Mouse (Mus musculus) c-Kit-positive CD71-positive TER-119-positive erythroid progenitor cells, embryonic 14.5 days (primary cell): ENCODE data around the gene Prdm13.

Experiments
- DNase-seq: peaks from one replicate; pipeline ENCODE4 v3.0.0-alpha.2; 2013; ENCODE audit warnings: low spot score

Prdm13 gene

DNA sequence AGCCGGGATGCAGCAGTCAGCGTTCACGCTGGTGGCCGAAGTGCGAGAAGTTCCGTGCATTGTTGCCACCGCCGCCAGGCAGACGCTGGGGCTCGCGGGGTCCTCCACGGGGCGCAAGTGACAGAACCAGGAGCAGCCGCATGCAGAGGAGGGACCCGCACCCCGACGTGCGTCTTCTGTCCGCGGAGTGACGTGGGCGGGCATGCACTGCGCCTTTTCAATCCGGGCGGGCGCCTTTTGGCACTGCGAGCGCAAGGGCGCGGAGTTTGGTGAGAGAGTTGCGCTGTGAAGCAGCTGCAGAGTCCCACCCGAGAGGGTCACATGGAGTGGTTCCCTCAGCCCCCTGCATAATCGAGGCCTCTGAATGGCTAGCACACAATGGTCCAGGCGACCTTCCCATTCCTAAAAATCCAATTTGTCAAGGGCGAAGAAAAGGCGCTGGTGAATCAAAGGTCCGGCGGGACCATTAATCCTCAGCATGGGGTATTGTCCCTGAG, at the start of gene Prdm13:
TSS of gene Prdm13 (minus strand) at position 369 of the 497 bp plus-strand sequence.
- no peak for DNase-seq

DNA sequence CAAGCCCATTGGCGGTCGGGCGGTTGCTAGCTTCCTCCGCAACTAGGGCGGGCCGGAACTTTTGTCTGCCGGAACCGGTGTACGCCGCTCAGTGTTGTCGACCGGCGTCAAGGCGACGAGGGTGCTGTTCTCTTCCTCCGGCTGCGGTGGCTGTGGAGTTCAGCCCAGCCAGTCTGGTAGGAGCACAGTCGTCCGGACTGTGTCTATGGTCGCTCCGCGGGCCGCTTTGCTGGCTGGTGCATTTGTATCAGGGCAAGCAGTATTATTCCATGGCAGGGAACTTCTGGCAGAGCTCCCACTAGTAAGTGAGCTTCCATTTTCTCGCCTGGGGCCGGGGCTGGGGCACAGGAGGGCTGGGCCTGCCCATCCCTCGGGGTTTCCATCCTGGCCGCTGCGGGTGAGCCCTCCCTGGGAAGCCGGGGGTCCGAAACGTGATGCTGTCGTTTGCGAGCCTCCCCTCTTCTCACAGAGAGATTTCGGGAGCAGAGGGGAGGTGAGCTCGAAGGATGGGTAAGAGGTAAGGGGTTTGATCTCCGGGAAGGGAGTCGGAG, 41.9 kb upstream of the Prdm13 start, which contains the start of gene Ccnc:
TSS of gene Ccnc (plus strand) at position 87 of the 551 bp plus-strand sequence.
- peak; percentile 94 for DNase-seq

DNA sequence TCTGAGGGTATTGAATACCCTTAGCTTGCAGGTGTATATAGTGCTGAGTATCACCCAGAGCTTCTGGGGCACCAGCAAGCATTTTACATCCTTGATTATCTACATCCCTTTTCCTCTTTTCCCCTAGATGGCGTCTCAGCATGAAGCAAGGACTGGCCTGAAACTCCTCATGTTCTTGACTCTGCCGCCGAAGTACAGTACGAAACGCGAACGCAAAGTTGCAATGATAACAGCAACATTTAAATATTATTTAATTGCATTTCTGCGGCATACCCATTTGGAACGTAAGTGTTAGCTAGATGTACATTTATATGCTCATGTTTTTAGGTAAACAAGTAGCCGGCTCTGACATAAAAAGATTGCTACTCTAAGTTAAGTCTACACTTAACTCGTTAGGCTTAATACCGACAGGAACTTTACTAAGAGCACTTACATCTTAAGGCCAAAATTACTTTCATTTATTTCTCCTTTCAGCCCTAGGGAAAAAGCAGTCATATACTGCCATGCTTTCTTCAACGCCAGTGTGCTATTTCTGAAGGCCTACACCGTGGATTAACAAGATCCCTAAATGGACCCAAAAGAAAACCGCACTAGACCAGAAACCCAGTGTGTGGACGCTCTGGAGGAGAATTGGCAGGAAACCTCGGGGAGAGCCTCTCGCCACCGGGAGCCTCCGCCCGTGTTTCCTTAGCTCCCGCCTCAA, 41.3 kb upstream of the Prdm13 start:
- peak; percentile 71 for DNase-seq

DNA sequence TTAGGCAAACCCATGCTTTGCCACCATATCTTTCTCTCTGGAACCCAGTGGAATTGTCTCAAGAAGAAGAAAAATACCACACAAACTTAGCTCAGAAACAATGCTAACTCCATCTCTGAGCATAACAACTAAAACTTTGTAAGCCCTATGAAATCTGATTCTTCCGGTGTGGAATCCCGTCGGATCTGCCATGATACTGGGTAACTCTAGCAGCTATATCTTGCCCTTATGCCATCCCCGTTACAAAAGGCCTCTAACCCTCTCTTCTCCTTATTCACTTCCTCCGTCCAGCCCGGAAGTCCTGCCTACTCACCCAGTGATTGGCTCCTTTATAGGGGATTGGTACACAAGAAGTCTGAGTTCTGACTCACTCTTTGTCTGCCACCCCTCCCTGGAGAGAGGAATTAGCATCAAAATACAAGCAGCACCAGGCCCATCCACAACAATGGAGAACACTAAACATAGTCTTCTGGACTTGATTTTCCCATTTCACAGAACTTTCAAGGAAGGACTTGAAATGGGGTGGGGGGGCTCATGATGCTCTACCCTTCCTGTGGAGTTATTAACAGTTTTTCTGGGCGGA, 37.1 kb upstream of the Prdm13 start:
- DNase-seq = no peak

DNA sequence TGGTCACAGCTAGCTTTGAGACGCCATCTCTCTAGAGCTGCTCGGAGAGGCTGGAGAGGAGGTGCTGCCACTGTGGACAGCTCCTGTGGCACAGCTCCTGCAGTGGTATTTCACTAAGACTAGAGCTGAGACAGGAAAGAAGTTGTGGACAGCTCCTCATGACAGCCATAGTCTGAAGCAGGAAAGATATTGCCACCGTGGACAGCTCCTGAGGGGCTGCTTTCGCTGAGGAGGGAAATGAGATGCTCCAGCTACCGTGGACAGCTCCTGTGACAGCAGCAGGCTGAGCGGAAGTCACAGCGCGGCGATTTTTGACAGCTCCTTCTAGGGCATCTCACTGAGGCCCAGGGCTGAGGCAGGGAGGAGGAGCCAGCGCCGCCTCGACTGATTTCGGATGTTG, 26.4 kb upstream of the Prdm13 start:
- DNase-seq = peak; percentile 41

DNA sequence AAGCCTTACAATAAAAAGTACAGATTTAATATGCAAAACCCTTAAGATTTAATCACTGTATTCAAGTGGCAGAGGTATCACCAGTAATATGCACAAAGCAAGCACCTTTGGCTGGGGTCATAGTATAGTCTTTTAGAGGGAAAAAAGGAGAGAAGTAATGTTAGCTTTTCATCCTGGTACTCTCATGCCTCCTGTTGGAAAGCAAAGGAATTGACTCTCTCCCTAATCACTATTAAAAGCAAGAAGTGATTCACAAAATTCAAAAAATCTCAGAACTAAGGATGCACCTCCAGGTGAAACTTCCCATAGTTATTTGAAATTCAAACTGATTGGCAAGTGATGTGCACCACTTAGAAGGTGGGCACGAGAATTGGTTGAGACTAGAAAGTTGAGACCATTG, 19.3 kb upstream of the Prdm13 start:
- DNase-seq = no peak

DNA sequence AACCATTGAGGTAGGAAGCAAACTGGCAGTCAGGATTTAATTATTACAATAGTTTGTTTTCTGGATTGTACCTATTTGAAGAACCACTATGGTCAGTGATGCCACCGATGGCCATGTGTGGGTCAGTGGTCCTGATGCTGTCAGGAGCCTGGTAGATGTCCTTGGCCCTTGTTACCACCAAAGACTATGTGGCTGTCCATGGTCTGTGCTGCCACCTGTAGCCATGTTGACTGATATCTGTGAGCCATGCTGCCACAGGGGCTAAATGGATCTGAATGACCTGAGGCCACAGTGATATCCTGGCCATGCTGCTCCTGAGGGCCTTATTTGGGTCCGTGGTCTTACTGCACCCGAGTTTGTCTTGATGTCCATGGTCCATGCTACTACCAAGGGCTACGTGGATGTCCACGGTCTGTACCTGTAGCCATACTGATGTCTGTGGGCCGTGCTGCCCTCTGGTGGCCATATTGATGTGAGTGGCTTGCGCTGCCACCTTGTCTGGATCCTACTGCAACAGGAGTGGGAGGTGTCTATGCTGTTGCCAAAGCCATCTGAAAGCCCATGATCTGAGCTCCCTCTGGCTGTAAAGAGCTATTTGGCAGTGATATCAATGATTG, 10.0 kb upstream of the Prdm13 start:
- peak; percentile 47 for DNase-seq

DNA sequence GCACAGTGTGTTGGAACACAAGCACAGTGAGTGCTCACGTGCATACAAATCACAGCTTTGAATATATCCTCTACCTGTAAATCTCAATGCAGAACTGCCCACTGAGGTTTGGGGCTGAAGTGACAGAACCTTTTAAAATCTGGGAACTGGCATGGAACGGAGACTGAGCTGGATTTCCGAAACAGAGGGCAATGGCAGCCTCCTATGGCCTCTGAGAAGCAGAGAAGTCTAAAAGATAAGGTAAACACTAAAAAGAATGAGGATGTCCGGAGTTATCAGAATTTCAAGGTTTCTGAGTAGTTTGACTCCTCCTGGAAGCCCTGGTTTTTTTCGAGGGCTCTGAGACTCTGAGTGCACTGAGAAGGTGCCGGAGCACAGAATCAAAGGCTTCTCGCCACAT, 4.5 kb upstream of the Prdm13 start:
- no peak for DNase-seq

DNA sequence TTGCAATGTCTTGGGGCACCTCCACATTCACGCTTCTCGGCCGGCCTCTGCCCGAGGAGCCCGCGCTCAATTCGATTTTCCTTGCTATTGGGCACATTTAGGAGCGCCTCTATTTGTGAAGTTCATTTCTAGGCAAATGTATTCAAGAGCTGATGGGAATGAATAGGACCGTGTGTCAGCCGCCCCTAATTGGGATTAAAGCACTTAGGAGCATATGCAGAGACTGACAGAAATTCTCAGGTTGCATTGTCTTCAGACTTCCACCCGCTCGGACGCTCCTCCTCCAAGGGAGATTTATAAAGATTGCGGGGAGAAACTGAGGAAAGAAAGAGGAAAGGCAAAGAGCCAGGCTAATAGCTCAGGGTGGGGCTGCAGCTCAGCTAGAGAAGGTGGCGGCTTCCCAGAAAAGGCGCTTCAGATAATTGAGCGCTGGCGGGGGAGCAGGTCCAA, 3.8 kb upstream of the Prdm13 start:
- no peak for DNase-seq

DNA sequence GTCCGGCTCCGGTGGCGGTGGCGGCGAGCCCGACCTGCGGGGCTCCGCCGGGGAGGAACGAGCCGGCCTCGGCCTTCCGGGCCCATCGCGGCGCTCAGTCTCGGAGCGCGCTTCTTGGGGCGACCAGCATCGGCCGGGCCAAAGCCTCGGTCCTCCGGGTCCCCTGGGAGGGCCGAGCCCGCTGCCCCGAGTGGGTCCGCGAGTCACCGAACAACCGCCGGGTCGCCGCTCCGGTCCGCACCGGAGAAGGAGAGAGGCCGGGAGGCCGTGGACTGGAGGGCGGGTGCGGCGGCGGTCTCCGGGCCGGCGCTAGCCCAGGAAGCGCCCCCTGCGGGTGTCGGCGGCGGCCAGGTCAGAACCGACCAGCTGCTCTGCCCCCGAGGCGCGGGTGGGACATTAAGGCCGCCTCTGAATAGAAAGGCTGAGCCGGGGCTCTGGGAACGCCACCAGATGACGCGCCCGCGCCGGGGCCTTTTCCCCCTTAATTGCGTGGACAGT, 3.0 kb upstream of the Prdm13 start:
- no peak for DNase-seq

DNA sequence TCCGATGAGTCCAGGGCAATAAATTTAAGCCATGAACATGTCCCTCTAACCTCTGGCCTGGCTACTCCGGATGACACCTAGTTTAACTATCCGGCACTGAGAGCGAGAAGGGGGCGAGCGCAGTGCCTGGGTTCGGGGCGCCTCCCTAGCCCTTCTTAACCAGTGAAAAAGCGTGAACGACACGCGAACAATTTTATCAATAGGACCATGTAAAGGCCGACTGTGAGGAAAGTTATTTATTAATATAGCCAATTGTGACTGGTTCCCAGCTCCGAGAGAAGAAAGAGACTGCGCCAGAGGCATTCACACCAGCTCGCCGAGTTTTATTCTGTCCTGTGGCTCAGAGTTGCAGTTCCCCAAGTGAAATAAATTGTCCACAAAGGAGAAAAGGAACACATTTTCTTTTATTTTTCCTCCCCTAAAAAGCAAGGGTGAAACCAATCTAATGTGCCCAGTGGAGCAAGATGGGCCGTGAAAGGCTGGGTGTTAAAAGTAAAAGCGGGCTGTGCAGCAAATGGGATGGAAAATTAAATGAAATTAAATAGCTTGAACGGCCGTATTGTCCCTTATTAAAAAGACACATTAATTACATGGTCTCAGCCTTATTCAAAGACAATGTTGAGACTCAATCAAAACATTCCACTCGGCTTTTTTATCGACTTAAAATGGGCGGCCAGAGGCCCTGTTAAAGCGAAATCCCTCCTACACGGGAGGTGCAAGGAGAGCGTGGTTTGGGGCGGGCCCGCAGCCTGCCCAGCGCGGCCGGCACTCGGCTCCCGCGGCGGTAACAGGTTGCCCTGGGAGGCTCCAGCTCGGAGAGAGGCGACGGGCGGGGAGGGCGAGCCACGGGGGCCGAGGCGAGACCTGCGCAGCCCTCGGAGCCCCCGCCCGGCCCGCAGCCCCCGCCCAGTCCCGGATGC, 2.3 kb upstream of the Prdm13 start:
- DNase-seq = no peak

DNA sequence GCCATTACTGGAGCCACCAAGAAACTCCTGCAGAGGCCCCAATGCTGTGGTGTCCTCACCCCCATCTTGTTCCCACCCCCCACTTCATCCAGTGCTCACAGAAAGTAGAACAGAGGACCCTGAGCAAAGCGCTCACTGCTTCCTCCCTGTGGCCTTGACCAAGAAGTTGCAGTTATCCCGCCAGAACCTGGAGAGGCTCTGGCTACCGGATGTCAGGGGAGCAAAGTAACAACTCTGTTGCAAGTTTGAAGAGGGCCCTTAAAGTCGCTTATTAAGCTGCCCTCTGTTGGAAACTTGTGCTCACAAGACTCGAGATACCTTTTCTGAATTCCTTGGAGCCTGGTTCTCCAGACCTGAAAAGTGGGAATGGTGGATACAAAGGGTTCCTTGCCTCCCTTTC, 1.2 kb upstream of the Prdm13 start:
- DNase-seq = no peak

DNA sequence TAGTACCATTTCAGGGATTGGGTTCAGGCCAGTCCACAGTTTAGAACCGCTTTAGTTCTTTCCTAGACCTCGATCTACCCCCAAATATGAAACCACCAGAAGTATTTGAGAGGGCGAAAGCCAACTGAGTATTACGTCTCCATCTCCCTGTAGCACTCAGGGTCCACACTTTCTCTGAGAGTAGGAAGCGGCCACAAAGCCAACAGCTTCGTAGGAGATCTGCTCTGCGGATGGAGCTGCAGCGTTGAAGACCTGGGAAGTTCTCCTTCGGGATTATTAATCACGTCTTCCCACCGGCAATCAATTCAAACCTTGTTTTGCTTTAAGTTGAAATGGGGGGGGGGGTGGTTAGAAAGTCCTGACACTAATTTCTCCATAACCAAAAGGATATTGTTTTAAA, 653 bp upstream of the Prdm13 start:
- no peak for DNase-seq

DNA sequence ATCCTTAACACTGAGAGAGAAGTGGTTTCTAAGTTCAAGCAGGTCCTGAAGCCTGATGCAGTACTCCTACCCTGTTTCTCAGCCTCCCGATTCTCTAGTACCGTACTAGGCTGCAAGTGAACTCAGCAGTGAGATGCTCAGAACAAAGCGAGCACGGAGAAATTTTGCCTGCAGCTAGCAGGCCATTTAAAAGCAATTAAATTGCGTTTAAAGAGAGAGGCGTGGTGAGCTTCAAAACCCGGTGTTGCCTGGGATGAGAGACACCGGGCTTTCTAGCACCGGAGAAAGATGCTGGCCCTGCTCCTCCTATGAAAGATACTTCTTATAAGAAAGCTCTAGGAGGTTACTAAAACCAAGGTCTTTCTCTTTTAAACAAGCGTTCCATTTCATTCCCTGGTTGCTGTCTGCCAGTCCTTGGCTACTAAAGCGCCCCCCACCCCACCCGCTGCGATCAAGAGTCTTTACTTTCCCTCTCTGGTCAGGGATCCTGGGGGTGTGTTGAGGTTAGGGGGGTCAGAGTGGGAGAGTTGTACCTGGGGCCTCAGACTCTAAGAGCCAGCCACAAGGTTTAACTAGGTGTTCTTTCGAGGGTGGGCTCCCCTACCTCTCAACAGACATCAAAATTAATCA, 1.3 kb downstream of the Prdm13 start:
- DNase-seq = no peak

DNA sequence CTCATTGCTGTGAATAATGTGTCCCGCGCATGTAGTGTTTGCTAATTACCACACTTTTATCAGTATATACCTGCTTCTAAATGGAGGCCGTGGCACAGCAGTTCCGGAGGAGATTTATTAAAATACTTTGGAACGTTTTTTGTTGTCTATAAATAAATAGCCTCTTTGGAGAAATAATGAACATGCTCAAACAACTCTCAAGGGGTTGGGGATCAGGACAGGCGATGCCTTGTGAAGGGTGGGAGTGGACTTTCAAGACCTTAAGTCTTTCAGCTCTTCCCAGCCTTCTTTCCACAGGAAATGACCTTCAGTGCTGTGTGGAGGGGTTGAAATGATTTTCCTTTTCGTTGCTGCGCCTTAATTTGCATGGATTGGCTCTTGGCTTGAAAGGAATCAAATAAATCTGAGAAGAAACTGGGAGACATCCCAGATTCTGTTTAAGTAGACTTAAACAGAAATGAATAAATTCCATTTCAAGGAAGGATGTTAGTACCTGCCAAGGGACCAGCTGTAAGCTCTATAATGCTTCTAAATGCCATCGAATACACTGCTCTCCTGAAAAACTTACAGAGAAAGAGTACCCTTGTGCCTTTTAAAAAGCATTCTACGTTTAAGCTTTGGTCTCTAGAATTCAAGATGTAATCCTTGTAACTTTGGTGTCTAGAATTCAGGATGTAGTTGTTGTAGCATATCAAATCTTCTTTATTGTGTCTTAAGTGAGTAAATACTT, 3.2 kb downstream of the Prdm13 start:
- DNase-seq = no peak

DNA sequence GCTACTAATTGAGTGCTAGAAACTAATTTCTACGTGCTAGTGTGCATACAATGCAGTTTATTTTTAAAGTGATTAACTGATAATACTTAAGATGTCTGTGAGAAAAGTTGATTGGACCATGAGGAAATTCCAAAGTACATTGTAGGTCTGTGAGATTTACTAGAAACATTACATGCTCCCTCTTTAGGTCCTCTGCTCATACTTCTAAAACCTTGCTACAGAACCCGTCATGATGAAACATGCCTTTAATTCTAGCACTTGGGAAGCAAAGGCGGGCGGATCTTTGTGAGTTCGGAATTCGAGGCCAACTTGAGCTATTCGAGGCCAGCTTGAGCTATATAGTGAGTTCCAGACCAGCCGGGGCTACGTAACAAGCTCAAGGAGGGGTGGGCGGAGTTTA, 4.8 kb downstream of the Prdm13 start:
- no peak for DNase-seq

DNA sequence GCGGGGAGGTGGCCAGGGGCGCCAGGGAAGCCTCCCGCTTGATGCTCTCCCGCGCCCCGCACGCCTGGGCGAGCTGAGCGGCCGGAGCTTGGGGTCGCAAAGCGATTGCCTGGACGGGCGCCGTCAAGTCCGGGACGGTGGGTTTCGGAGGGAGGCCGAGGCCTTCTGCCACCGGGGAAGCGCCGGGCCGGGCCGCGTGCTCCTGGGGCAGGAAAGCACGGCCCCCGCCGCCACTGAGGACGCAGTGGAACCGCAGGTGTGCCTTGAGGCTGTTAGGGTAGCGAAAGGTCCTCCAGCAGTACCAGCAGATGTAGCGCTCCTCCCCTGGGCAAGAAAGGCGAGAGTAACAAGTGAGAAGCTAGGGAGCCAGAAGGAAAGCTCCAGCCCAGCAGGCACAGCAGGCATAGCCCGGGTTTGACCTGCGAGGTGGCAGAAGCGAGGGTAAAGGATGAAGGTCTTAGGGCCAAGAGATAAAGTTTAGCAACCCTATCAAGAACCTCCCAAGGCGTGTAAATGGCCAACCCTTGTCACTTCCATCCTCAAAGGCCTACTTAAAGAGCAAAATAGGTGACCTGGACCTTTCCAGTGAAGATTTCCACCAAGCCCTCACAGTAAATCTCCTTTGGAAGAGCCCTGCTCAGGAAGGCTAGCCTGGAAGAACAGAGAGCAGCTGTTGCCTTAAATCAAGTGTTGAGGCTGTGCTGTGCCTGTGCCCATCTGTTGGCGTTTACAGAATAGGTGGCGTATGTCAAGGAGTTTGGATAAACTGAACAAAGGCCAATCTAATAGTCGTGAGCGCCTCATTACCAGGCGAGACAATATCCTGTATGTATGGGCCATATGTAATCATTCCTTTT, 5.9 kb downstream of the Prdm13 start:
- no peak for DNase-seq

DNA sequence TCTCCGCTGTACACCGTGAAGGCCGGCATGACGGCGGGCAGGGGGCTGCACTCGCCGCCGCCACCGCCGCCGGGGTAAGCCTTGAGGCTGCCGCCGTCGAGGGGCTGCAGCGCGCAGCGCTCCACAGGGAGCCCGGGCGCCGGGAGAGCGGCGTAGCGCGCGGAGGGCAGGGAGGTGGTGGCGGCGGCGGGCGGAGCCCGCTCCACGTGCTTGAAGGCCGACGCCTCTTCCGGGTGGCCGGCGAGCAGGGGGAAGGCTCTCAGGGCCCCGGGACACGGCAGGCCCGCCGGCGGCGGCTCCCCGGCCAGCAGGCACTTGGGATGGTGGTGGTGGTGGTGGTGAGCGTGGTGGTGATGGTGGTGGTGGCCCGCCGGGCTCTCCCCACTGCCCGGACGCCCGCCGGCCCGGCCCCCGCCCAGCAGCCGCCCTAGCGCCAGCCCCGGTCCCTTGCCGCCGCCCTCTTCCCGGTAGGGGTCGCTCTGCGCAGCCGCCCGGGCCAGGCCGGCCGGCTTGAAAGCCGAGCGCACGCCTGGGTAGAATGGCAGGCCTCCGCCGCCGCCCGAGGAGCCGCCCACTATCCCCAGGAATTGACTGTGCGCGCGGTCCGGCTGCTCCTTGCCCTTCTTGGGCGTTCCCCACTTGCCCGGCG, 6.7 kb downstream of the Prdm13 start:
- no peak for DNase-seq
